Mouse (Mus musculus) frontal cortex, adult (tissue): ENCODE data around the gene Cdc25a.

Experiments
- ATAC-seq: cut with Nextera tagmentation; 2 replicates; pipeline ENCODE4 v1.9.2; 2017; ENCODE audit warnings: mild to moderate bottlenecking, moderate library complexity, mixed read lengths; ENCODE audit not compliant: low TSS enrichment

The Cdc25a gene

DNA sequence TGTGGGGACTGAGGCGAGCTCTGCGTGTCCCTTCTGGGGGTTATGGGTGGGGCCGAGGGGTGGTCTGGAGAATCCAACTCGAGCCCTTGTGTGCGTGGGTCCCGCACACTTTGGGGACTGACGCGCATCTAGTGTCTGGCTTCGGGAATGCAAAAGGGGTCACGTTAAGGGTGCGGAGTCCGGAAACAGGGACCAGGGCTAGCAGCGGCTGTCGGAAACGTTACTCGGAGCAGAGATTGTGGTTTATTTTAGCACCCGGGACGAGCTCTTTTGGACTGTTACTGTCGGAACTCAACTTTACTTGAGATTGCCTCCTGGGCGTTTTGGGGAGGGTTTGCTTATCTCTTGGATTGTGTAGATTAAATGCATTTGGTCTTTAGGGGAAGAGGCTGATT is 57.0 kb downstream of the Cdc25a start:
- ATAC-seq: peak; percentile 11; the same call in 1 of the 2 replicates

DNA sequence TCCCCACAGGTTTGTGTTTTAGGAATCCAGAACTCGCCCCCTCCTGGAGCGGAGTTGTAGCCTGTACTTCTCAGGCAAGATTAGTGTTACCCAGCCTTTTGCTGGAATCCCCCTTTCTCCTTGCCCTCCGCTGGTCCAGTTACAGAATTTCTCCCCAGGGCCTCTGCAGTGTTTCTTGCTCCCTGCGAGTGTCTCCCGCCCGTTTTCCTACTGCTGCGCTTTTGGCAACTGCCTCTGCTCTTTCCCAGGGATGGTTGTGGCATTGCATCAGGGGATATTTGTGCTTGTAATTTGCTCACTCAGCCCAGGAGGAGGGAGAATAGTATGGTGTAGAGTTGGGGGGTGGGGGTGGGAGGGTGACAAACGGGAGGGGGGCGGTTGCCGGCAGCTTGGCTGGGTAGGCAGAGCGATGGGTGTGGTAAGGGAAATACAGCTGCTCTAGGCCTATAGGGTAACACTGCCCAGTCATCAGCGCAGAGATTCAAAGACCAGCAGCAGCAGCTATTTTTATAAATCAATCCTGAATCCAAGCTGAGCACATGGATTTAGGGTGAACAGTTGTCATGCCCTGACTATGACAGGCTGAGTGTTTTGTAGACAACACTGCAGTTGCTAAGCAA is 57.5 kb downstream of the Cdc25a start:
- ATAC-seq: peak; percentile 16; the same call in 1 of the 2 replicates

DNA sequence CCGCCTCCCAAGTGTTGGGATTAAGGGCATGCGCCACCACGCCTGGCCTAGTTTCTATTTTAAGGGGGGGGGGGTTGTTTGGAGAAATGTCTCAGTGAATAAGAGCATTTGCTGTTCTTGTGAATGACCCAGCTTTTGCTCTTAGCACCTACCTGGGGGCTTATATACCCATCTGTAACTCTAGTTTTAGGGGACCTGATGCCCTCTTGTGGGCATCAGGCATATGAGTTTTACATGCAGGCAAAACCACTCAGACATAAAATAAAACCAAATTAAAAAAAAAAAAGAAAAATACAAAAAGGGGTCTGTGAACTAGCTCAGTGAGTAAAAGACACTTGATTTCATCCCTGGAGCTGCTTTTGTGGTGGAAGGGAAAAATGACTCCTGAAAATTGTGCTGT is 64.0 kb downstream of the Cdc25a start:
- no peak for ATAC-seq

DNA sequence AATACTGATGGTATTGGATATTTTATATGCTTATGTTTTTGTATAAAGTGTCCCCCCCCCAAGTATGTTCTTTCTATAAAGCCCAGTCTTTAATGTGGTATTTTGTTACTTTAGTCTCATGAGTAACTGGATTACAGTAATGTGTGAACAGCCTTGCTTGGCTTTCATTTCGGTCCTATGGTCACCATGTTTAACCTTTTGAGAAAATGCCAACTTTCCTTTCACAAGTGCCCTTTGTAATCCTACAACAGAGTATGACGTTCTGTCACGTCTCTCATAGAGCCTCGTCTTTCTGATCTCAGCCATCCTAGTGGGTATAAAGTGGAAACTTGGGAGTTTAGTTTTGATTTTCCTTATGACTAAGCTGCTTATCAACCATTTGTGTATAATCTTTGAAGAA is 67.4 kb downstream of the Cdc25a start:
- no peak for ATAC-seq
